Mouse (Mus musculus) CD4-positive helper T cell, adult 2 months (primary cell): ENCODE results near the gene Zfp950.

Experiments used
- DNase-seq: peaks from one replicate; pipeline ENCODE4 v3.0.0-alpha.2; 2012; ENCODE audit warnings: low read depth, missing footprints, low spot score

Zfp950 gene

DNA sequence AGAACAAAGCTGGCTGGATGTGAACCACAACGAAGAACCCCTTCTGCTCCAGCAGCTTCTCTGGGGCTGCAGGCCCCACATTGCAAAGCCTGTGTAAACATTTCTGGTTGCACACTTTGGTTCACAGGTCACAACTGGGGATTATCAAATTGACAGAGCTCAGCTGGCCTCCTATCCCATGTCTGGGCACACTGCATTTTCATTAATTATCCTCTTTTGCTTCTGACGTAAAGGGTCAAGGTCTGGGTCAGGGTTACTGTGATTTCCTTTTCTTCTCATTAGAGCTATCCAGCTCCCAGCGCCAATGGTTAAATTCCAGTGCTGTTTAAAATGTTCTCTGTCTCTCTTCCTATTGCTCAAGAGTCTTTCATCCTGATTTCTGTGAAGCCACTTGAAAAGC, 83.1 kb downstream of the Zfp950 start:
- DNase-seq, result no peak

DNA sequence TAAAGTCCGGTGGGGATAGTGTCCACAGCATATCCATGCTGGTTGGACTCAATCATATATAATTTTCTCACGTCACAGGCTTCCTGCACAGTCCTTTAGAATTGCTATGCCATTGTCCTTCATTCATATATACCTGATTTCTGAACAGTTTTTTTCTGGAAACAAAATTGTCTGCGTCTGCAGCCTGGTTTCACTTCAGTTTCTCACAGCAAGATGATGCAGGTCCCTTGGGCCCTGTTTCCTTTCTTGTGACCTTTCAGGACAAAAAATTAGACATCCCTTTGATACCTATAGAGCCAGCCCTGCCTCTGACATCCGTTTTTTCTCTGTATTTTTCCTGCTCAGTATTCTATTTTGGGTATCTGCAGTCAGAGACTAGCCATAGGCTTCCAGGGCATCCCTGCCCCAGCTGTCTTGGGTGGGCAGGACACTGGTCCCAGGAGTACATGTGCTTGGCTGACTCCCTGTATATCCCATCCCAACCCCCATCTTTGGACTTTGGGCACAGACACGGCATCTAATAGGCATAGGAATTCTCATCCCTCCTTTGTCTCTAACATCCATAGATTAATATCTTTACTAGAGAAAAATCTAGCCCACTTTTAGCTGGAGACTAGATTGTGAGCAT, 83.7 kb downstream of the Zfp950 start:
- no peak for DNase-seq

GRCm38 (mm10) chr19:61052786-61053185, 87.9 kb downstream of the Zfp950 start:
- no peak for DNase-seq

GRCm38 (mm10) chr19:61052008-61052407, 88.6 kb downstream of the Zfp950 start:
- no peak for DNase-seq

DNA sequence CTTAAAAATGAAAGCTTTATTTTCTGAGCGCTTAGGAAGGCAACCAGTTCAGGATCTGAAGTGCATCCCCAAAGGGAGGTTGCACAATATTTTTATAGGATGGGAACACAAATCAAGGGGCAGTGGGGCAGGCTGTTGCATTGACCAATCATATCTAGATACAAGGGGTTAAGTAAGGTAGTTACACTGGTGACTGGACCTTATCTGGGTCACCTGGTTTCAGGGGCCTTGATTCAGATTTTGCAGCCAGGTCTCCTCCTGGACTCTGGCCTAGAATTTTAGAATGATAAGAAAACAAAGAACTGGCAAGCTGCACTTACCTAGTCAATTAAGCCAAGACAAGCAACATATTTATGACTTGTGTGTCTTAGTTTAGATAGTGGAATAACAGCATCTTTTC, 89.5 kb downstream of the Zfp950 start:
- no peak for DNase-seq

GRCm38 (mm10) chr19:61049413-61049812, 91.2 kb downstream of the Zfp950 start:
- no peak for DNase-seq

GRCm38 (mm10) chr19:61048646-61049045, 92.0 kb downstream of the Zfp950 start:
- no peak for DNase-seq

DNA sequence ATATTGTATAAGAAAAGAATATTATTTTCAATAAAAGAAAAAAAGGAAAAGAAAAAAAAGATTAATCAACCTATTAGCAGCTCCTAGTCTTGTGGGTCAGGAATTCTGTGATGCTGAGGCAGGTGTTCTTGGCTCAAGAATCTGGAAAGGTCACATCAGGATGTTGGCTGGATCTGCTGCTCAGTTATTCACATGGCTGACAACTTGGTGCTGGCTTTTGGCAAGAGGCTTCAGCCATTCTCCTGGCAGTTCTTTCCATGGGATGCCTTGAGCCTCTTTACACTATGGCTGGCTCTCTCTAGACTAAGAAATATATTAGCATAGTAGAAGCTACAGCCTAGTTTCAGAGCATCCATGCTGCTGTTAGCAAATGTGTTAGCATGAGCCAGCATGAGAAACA, 101.5 kb downstream of the Zfp950 start:
- DNase-seq, result no peak

- no peak for DNase-seq
Observed at GRCm38 (mm10) chr19:61031570-61031969, 109.1 kb downstream of the Zfp950 start.

DNA sequence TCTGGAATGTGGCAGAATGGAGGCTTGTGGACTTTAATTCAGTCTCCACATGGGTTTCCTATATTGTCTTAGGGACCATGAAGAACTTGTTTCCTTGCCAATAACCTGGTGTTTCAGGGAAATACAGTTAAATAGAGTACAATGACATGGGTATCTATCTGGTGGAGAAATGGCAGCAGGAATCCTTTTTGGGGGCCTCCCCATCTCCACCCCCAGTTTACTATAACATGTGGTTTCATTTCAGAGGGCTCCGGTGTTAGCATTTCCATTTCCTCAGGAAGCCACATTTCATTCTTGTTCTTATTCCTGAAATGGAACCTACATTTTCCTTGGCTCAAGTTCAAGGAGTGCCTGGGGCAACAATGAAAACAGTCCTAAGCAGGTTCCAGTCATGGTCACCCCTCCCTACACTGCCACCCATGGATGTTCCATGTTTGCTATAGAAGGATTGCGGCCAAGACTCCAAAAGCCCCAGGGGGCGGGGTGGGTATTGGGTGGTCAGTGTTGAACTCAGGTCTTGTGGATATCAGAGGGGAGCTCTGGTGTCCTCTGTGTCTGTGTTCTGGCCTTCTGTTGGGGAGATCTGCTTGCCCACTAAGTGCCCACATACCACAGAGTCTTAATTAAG, 118.6 kb downstream of the Zfp950 start:
- DNase-seq, result no peak

- no peak for DNase-seq
Observed at GRCm38 (mm10) chr19:61021502-61021901, 119.1 kb downstream of the Zfp950 start.

DNA sequence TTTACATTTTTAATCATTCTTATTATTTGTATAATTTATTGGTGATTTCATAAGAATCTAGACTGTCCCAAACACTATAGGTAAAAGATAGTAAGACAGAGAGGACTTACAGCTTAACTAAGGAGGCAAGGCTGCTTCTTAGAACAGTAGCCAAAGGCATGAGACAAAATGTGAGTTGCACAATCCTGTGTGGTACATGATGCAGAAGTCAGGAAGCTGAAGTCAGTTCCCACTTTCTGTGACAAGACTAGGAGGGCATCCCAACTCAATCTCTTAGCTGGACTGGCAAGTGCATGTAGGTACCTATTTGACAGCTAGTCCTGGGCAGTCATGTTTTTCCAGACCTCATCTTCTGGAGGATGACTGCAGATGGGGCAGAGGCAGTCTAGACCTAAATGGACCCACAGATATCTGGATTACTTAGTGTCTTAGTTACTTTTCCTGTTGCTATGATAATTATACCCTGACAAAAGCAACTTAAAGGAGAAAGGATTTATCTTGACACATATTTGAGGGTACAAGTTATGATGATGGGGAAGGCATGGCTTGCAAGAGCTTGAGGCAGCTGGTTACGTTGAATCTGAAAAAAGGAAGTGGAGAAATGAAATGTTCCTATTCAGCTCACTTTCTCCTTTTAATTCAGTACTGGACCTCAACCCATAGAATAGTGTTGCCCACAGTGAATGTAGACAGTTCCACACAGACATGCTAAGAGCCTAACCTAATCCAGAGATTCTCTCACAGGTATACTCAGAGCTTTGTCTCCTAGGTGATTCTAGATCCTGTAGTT, 123.0 kb downstream of the Zfp950 start:
- DNase-seq, result no peak

- DNase-seq, result no peak
Observed at GRCm38 (mm10) chr19:61009266-61009665, 131.4 kb downstream of the Zfp950 start.
